ENCODE assay signal across 8 mouse cellular contexts in the genomic region with DNA sequence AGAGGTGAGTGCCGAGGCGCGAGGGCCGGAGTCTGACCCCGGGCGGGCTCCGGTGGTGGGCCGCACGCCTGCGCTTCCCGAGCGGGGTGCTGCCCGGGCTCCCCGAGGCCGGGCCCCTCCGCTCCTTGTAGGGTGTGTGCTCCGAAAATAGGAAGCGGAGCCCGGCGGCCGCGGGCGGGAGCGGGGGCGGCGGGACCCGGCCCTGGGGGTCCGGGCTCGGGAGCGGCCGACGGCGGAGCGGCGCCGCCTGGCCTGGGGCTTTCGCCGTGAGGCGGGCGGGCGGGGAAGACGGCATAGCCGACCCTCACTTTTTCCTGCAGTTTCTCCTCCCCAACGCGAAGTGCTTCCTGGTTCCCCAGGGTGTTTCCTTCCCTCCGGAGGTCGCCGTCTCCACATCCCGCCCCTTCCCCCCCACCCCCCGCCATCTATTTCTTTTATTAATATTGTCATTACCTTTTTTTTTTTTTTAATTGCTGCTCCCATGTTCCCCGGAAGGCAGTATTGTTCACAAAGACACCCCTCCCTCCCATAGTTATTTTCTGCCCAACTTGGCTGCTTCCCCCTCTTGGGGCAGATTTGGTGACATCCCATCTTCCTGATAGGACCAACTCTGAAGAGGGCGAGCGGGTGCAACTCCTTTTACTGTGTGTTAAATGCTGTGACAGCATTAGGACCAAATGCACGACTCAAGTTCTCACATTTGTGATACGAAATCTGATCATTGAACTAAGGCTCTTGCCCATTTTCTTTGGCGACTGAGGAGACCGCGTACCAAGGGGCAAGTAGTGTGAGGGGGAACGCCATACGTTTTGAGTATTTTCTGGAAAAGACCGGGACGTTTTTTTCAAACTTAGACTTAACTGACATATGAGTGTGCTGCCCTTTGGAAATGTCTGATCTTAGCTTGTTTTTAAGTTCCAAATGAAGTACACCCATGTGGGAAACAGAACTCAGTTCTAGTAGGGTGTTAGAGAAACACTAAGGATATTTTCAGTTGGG. TPM values are rescaled to one million over a fixed set of nuclear protein-coding genes. Genes with fewer than 3 reads are reported as not detected.
DNase-seq lines count a peak whose midpoint lies in the region; ATAC-seq and TF ChIP-seq lines count a peak whose summit lies in the region.

No protein-coding gene starts in this region.

- ATAC-seq in G1E (ENCODE audit: extremely low read depth, insufficient number of reproducible peaks, low FRiP score, poor library complexity, severe bottlenecking) = no peak
- ATAC-seq in heart, embryonic 14.5 days (ENCODE audit: insufficient number of reproducible peaks, insufficient read depth, low FRiP score, low read depth) = peak; percentile 87
- peak; percentile 88 for ATAC-seq in lung, embryonic 15.5 days (ENCODE audit: borderline replicate concordance, extremely low read depth, low FRiP score, low TSS enrichment)

- H3K9me3 ChIP-seq in G1E (replicated peaks) = peaks cover 6% of the 10 kb centered on the region
- no peaks in the 10 kb centered on the region for H3K9me3 ChIP-seq in heart, embryonic 14.5 days (ENCODE audit: control insufficient read depth, low read length)
- H3K9me3 ChIP-seq in lung, embryonic 15.5 days = no peaks in the 10 kb centered on the region

- H3K9ac ChIP-seq in heart, embryonic 14.5 days (ENCODE audit: low read length) = peak overlapping the region; percentile 94
- H3K9ac ChIP-seq in lung, embryonic 15.5 days = peak overlapping the region; percentile 96

- peak overlapping the region; percentile 71 for H3K4me2 ChIP-seq in heart, embryonic 14.5 days (ENCODE audit: low read length)
- peak overlapping the region; percentile 59 for H3K4me2 ChIP-seq in lung, embryonic 15.5 days

- TF ChIP-seq CTCF in G1E (IDR thresholded peaks at IDR 0.05; ENCODE audit: low read depth, low read length) = no peak
- no peak for TF ChIP-seq CTCF in bone marrow, adult 2 months (IDR thresholded peaks at IDR 0.05; ENCODE audit: control insufficient read depth, insufficient read depth, low read length)
- TF ChIP-seq CTCF in embryonic fibroblast, embryonic 13.5 days (IDR thresholded peaks at IDR 0.05; ENCODE audit: borderline replicate concordance, insufficient read depth, low read length) = no peak

- under 1% methylated on average over 42 of the region's 62 CpGs for WGBS in bone marrow, adult 2 months
- WGBS in heart, embryonic 14.5 days = under 1% methylated on average over 52 of the region's 62 CpGs
- under 1% methylated on average over 49 of the region's 62 CpGs for WGBS in lung, embryonic 15.5 days

- no peaks in the 10 kb centered on the region for H3K27me3 ChIP-seq in G1E (ENCODE audit: insufficient read depth, low read length)
- H3K27me3 ChIP-seq in heart, embryonic 14.5 days (ENCODE audit: control insufficient read depth, insufficient read depth, low read length) = no peaks in the 10 kb centered on the region
- no peaks in the 10 kb centered on the region for H3K27me3 ChIP-seq in lung, embryonic 15.5 days

- peaks cover 8% of the 10 kb centered on the region for H3K36me3 ChIP-seq in G1E (replicated peaks)
- H3K36me3 ChIP-seq in heart, embryonic 14.5 days (ENCODE audit: control insufficient read depth, insufficient read depth, low read length) = no peaks in the 10 kb centered on the region
- H3K36me3 ChIP-seq in lung, embryonic 15.5 days = peaks cover 4% of the 10 kb centered on the region

- peak overlapping the region; percentile 74 for H3K4me3 ChIP-seq in G1E (ENCODE audit: low read depth, low read length)
- H3K4me3 ChIP-seq in bone marrow, adult 2 months (replicated peaks; ENCODE audit: control insufficient read depth, low read depth, low read length) = peak overlapping the region; percentile 79
- peak overlapping the region; percentile 90 for H3K4me3 ChIP-seq in embryonic fibroblast, embryonic 13.5 days (ENCODE audit: insufficient read depth, low read length)
- H3K4me3 ChIP-seq in heart, embryonic 14.5 days (ENCODE audit: control insufficient read depth in 1 of 2, insufficient read depth in 1 of 2, low read depth in 1 of 2, low read length in 2 of 2) = peak overlapping the region; percentile 59 to 81
- H3K4me3 ChIP-seq in lung, embryonic 15.5 days = peak overlapping the region; percentile 90

- H3K27ac ChIP-seq in bone marrow, adult 2 months (ENCODE audit: control insufficient read depth, insufficient read depth, low read depth, low read length, poor library complexity) = peak overlapping the region; percentile 92
- peak overlapping the region; percentile 13; the same call in 1 of the 2 replicates for H3K27ac ChIP-seq in embryonic fibroblast, embryonic 13.5 days (ENCODE audit: insufficient read depth, low read length)
- H3K27ac ChIP-seq in heart, embryonic 14.5 days (replicated peaks in 1 of 2; ENCODE audit: control insufficient read depth in 1 of 2, insufficient read depth in 1 of 2, low read depth in 2 of 2, low read length in 2 of 2) = peak overlapping the region; percentile 63 to 97; a peak in 3 of 4 replicates
- H3K27ac ChIP-seq in lung, embryonic 15.5 days = peak overlapping the region; percentile 96

- no peak for TF ChIP-seq POLR2A in bone marrow, adult 2 months (IDR thresholded peaks at IDR 0.05; ENCODE audit: borderline replicate concordance, control insufficient read depth, low read depth, low read length)
- no peak; the same call in 1 of the 2 replicates for TF ChIP-seq POLR2A in embryonic fibroblast, embryonic 13.5 days (IDR thresholded peaks at IDR 0.05; ENCODE audit: low read depth, low read length)

- DNase-seq in G1E (ENCODE audit: low spot score) = peak; percentile 45
- peak; percentile 72 for DNase-seq in kidney, postnatal 10 days
- DNase-seq in ovary, postnatal 36 days (ENCODE audit: low spot score) = peak; percentile 15
- no peak for DNase-seq in natural killer cell, adult 2 months (ENCODE audit: low spot score in 2 of 2)

- H3K4me1 ChIP-seq in G1E (ENCODE audit: insufficient read depth, low read depth, low read length) = peaks cover 31% of the 10 kb centered on the region
- peaks cover 4% of the 10 kb centered on the region for H3K4me1 ChIP-seq in bone marrow, adult 2 months (ENCODE audit: control insufficient read depth, insufficient read depth, low read length)
- peaks cover 5% of the 10 kb centered on the region; the same call in 1 of the 2 replicates for H3K4me1 ChIP-seq in embryonic fibroblast, embryonic 13.5 days (ENCODE audit: control insufficient read depth, insufficient read depth, low read length)
- peaks cover 0 to 17% of the 10 kb centered on the region in 2 experiments; a peak in 3 of 4 replicates for H3K4me1 ChIP-seq in heart, embryonic 14.5 days (ENCODE audit: control insufficient read depth in 2 of 2, insufficient read depth in 2 of 2, low read length in 2 of 2)
- H3K4me1 ChIP-seq in lung, embryonic 15.5 days = peaks cover 14% of the 10 kb centered on the region

RNA-seq across cellular contexts. Expression of gene Capza2, which starts 1.5 kb away (rescaled TPM):
- total RNA-seq in G1E (2014; fragmentation: Nextera tagmentation) (193 and 196 TPM in 2 replicates), G1E (2017) (290 and 302 TPM in 2 replicates)
- 13.9 and 18.7 TPM in 2 replicates for polyA plus RNA-seq in G1E (2012)
- polyA plus RNA-seq in bone marrow, adult 2 months (2011; ENCODE audit: insufficient read depth, insufficient read length, low replicate concordance, missing spikeins) = 48.7 and 67.3 TPM in 2 replicates
- 271 and 367 TPM in 2 replicates for polyA plus RNA-seq in embryonic fibroblast, embryonic 13.5 days (2011; ENCODE audit: insufficient read length, low read depth, missing spikeins)
- polyA plus RNA-seq in heart, embryonic 14.5 days (2014; fragmentation: Nextera tagmentation; extraction: Ambion mirVana) = 238 and 240 TPM in 2 replicates
- 230 and 238 TPM in 2 replicates for polyA plus RNA-seq in lung, embryonic 15.5 days (2015; fragmentation: Nextera tagmentation; extraction: Ambion mirVana)

RNA-seq across cellular contexts. Expression of gene St7, which starts 55.2 kb away (rescaled TPM):
- total RNA-seq in G1E (2014; fragmentation: Nextera tagmentation) (155 TPM in 2 replicates), G1E (2017) (84.7 and 92.6 TPM in 2 replicates)
- polyA plus RNA-seq in G1E (2012) = 4.7 and 4.9 TPM in 2 replicates
- 12.6 and 18.8 TPM in 2 replicates for polyA plus RNA-seq in bone marrow, adult 2 months (2011; ENCODE audit: insufficient read depth, insufficient read length, low replicate concordance, missing spikeins)
- polyA plus RNA-seq in embryonic fibroblast, embryonic 13.5 days (2011; ENCODE audit: insufficient read length, low read depth, missing spikeins) = 20.0 and 23.0 TPM in 2 replicates
- 31.6 TPM in 2 replicates for polyA plus RNA-seq in heart, embryonic 14.5 days (2014; fragmentation: Nextera tagmentation; extraction: Ambion mirVana)
- 44.0 and 45.6 TPM in 2 replicates for polyA plus RNA-seq in lung, embryonic 15.5 days (2015; fragmentation: Nextera tagmentation; extraction: Ambion mirVana)

Comparison
In these comparisons a context has a peak if more than half of its experiments do, and no peak if none do; other contexts are left out.
1. DNase-seq: peak in G1E (single experiment), kidney, postnatal 10 days (single experiment) and ovary, postnatal 36 days (single experiment); none in natural killer cell, adult 2 months (0 of 2).
2. H3K27ac ChIP-seq: peak in every context shown above with its lines; median percentile 96 in lung, embryonic 15.5 days; 92 in bone marrow, adult 2 months; 80 in heart, embryonic 14.5 days; 13 in embryonic fibroblast, embryonic 13.5 days.
3. Peak in every context shown above with its lines, with median percentiles within 50 percentile points of each other: H3K4me3 ChIP-seq.